Mouse (Mus musculus) heart, embryonic 11.5 days (tissue): ENCODE data around the gene Pef1. TPM values are rescaled to one million over a fixed set of nuclear protein-coding genes. Genes with fewer than 3 reads are reported as not detected.
A peak's percentile ranks its signal among the peaks of the same experiment; 100 is the strongest.

Experiments used
- ATAC-seq: fragments of 200-750 bp; cut with Nextera tagmentation; replicated peaks from 2 replicates; pipeline ENCODE4 v1.8.0; 2017; ENCODE audit warnings: moderate library complexity; ENCODE audit not compliant: insufficient number of reproducible peaks, low FRiP score, low TSS enrichment
- H3K27ac ChIP-seq: fragments of 300-500 bp; sonication (generic); 2 replicates; pipeline ENCODE4 v1.5.1; 2014; ENCODE audit warnings: mild to moderate bottlenecking, low read depth, low read length
- H3K27me3 ChIP-seq: fragments of 300-500 bp; sonication (generic); 2 replicates; pipeline ENCODE4 v1.6.1; 2014; ENCODE audit warnings: mild to moderate bottlenecking, low read length, mixed read lengths; ENCODE audit not compliant: control insufficient read depth, insufficient read depth
- H3K36me3 ChIP-seq: fragments of 300-500 bp; sonication (generic); 2 replicates; pipeline ENCODE4 v1.6.1; 2014; ENCODE audit warnings: mild to moderate bottlenecking, low read length, moderate library complexity, mixed read lengths; ENCODE audit not compliant: control insufficient read depth, insufficient read depth
- H3K4me1 ChIP-seq: fragments of 300-500 bp; sonication (generic); 2 replicates; pipeline ENCODE4 v1.6.1; 2014; ENCODE audit warnings: low read length; ENCODE audit not compliant: control insufficient read depth, insufficient read depth
- H3K4me2 ChIP-seq: fragments of 300-500 bp; sonication (generic); 2 replicates; pipeline ENCODE4 v1.6.1; 2014; ENCODE audit warnings: mild to moderate bottlenecking, moderate library complexity
- H3K4me3 ChIP-seq: fragments of 300-500 bp; sonication (generic); 2 replicates; pipeline ENCODE4 v1.5.1; 2014; ENCODE audit warnings: low read depth, low read length
- H3K9ac ChIP-seq: fragments of 300-500 bp; sonication (generic); 2 replicates; pipeline ENCODE4 v1.6.1; 2014; ENCODE audit warnings: mild to moderate bottlenecking, low read depth, low read length, moderate library complexity
- H3K9me3 ChIP-seq: fragments of 300-500 bp; sonication (generic); replicated peaks from 2 replicates; pipeline ENCODE4 v1.6.1; 2016; ENCODE audit warnings: low read length; ENCODE audit not compliant: control insufficient read depth
- WGBS: fragments of 180-500 bp; shearing (Covaris S2); extraction: QIAGEN DNeasy Blood & Tissue Kit; methylation state at CpG from one replicate; pipeline ENCODE4 v1.1.7; 2014; ENCODE audit not compliant: insufficient replicate concordance; 5-methylcytosine and 5-hydroxymethylcytosine counted together
- polyA plus RNA-seq: library from polyadenylated mRNA; unstranded; fragments of >200 nt; fragmentation: Nextera tagmentation; extraction: Ambion mirVana; gene quantifications from 2 replicates; pipeline ENCODE4 v1.2.1, GENCODE M21; 2014

The Pef1 gene
- polyA plus RNA-seq, 1 experiment from 2014 or later = 58.0 TPM

DNA sequence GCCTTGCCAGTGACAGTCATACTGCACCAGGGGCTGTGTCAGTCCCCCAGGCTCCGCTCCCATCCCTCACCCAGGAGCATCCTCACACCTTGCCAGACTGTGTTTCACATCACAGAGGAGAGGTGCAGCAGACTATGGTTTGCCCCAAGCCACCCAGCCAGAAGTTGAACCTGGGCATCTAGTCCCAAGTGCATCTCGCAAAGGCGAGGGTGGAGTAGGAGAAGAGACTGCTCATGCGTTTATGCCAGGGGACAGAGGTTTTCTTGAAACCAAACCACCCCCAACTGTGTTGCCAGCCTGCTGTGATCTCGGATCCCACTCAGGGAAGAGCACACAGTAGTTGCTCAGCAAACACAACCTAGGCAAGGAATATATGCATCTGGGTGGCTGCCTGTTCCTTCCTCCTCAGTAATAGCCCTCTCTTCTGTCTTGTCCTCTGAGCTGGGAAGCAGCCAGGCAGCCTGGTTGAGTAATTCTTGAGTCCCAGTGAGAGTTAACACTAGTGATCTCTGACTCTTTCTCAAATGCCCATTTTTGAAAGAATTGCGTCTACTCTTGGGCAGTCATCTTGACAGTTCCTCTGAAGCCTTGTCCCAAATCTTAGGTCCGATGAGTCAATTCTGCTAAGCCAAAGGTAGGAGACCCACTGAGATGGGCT, 29.2 kb downstream of the Pef1 start:
- H3K4me1 ChIP-seq = peaks cover 7% of the 10 kb centered on the region
- WGBS = 78% methylated on average over 7 of the region's 7 CpGs
- H3K9me3 ChIP-seq = no peaks in the 10 kb centered on the region

GRCm38 (mm10) chr4:130133399-130133798, 31.0 kb downstream of the Pef1 start:
- no peak overlapping the region for H3K4me3 ChIP-seq

More for the DNA sequence above, 29.2 kb downstream of the Pef1 start:
- H3K36me3 ChIP-seq = peaks cover 7% of the 10 kb centered on the region
- no peak overlapping the region for H3K27ac ChIP-seq
- H3K4me2 ChIP-seq = no peak overlapping the region
- ATAC-seq = no peak
- peaks cover 4% of the 10 kb centered on the region for H3K27me3 ChIP-seq
- no peak overlapping the region for H3K9ac ChIP-seq
- H3K4me3 ChIP-seq = no peak overlapping the region

DNA sequence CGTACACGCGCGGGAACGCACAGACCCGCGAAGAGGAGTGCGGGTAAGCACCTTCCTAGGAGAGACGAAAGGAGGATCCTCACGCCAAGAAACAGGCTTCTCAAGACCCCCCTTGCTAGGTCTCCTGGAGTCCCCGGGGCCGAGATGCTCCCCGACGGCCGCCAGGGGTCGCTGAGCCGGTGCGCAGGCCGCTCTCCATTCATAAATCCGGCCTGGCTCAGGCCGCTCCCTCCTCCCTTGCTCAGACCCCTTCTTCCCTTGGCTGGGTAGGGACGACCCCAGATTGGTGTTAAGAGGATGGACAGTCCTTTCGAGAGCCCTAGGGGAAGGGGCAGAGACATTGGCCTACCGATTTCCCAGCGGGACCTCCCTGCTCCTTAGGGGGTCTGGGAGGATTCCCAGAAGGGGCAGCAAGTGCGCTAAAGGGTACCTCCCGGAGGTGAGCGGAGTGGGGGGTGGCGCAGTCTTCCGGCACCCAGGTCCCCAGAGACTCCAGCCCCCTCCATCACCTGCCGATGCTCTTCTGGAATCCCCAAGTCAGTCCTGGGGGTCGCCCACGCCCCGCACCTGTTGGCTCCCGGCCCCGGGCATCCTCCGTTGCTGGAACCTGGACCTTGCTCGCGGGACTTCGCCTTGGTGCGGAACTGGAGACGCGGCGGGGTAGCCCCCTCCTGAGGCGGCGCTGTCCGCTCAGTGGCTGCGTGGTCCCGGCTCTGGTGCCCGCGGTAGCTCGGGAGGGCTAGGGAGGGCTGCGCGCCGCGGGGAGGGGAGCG, 36.3 kb downstream of the Pef1 start:
- H3K4me1 ChIP-seq = peaks cover 6% of the 10 kb centered on the region; the same call in 1 of the 2 replicates
- H3K9me3 ChIP-seq = no peaks in the 10 kb centered on the region
- peak overlapping the region; percentile 81 for H3K4me2 ChIP-seq
- no peaks in the 10 kb centered on the region for H3K36me3 ChIP-seq
- no peak for ATAC-seq
- 0 out of 2 replicates have a peak overlapping the region, but pooled peaks have one; percentile 34 for H3K9ac ChIP-seq
- H3K4me3 ChIP-seq = peak overlapping the region; percentile 47
- H3K27me3 ChIP-seq = peaks cover 60% of the 10 kb centered on the region
- H3K27ac ChIP-seq = no peak overlapping the region
- WGBS = under 1% methylated on average over 50 of the region's 57 CpGs

More at GRCm38 (mm10) chr4:130133399-130133798, 31.0 kb downstream of the Pef1 start:
- peaks cover 19% of the 10 kb centered on the region for H3K27me3 ChIP-seq
- no peak overlapping the region for H3K9ac ChIP-seq
- H3K4me1 ChIP-seq = peaks cover 10% of the 10 kb centered on the region
- H3K27ac ChIP-seq = no peak overlapping the region
- no peak for ATAC-seq
- H3K4me2 ChIP-seq = no peak overlapping the region
- 49% methylated on average over 6 of the region's 6 CpGs for WGBS
- H3K36me3 ChIP-seq = no peaks in the 10 kb centered on the region
- no peaks in the 10 kb centered on the region for H3K9me3 ChIP-seq

DNA sequence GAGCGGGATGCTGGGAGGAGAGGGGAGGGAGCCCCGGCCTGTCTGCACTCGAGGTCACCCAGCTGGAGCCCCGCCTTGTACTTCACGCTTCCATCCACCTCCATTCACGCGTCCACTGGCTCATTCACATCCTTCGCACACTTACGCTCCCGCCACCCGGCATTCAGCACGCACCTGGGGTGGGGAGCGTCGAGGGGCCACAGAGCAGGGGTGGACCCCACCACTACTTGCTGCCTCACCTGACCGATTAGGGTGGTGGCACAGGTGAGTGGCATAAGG, 36.8 kb downstream of the Pef1 start, which contains the start of gene Hcrtr1:
Gene Hcrtr1, minus strand, starts transcription at position 146 of the 279 bp plus-strand sequence.
- Histone ChIP-seq H3K4me1 (peaks cover 6% of the 10 kb centered on the region; the same call in 1 of the 2 replicates), H3K27ac (no peak within 1 kb of the TSS), H3K4me3 (peak within 1 kb of the TSS; percentile 47), H3K4me2 (peak within 1 kb of the TSS; percentile 81), H3K9me3 (no peaks in the 10 kb centered on the region), H3K9ac (0 out of 2 replicates have a peak within 1 kb of the TSS, but pooled peaks have one; percentile 34), H3K27me3 (peaks cover 60% of the 10 kb centered on the region), H3K36me3 (no peaks in the 10 kb centered on the region)
- ATAC-seq = no peak
- 2% methylated on average over 15 of the region's 15 CpGs for WGBS

DNA sequence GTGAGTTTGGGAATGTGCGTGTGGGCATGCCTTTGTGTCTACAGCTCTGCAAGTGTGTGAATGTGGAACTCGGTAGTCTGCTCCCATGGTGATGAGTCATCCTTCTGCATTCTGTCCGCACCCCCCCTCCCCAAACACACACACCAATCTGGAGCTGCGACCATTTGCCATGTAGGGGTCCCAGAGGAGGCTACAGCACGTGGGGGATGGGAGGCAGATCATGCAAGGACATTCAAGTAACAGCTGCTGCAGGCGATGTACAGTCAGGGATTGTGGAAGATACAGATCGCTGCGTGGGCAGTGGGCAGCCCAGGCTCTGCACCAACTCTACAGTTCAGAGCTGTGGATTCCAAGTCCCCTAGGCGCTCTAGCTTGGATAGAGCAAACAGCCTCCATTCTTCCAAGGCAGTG, 38.6 kb downstream of the Pef1 start:
- Histone ChIP-seq H3K9me3 (no peaks in the 10 kb centered on the region; the same call in 1 of the 2 replicates), H3K4me2 (no peak overlapping the region), H3K4me1 (peaks cover 6% of the 10 kb centered on the region; the same call in 1 of the 2 replicates), H3K4me3 (no peak overlapping the region), H3K9ac (no peak overlapping the region), H3K27ac (no peak overlapping the region), H3K36me3 (no peaks in the 10 kb centered on the region), H3K27me3 (peaks cover 60% of the 10 kb centered on the region)
- ATAC-seq = no peak
- WGBS = 52% methylated on average over 9 of the region's 9 CpGs

DNA sequence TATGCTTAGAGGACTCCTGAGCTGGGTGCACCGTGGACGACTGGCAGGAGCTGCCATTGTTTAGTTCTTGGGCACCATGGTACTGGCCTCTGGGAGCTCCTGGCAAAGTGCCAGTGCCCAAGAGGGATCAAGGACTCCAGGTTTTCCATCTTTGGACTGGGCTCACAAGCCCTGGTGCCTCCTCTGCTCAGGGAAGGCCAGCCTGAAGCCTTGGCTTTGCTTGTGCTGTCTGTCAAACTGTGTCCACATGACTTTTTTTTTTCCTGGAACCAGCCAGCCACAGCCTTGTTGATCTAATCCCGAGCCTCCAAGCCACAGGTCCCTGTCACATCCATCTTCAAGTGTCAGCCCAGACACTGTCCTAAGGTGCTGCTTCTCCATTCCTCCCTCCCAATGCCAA, 39.4 kb downstream of the Pef1 start:
- Histone ChIP-seq H3K4me1 (peaks cover 6% of the 10 kb centered on the region; the same call in 1 of the 2 replicates), H3K4me3 (no peak overlapping the region), H3K9ac (no peak overlapping the region), H3K36me3 (no peaks in the 10 kb centered on the region), H3K9me3 (no peaks in the 10 kb centered on the region; the same call in 1 of the 2 replicates), H3K4me2 (no peak overlapping the region), H3K27me3 (peaks cover 54% of the 10 kb centered on the region), H3K27ac (no peak overlapping the region)
- ATAC-seq = no peak
- whole genome bisulfite sequencing = 60% methylated on average over 3 of the region's 3 CpGs

GRCm38 (mm10) chr4:130148405-130148804, 46.0 kb downstream of the Pef1 start:
- Histone ChIP-seq H3K4me2 (no peak overlapping the region), H3K27ac (no peak overlapping the region), H3K9ac (no peak overlapping the region), H3K9me3 (no peaks in the 10 kb centered on the region; the same call in 1 of the 2 replicates), H3K4me1 (no peaks in the 10 kb centered on the region), H3K27me3 (peaks cover 27% of the 10 kb centered on the region), H3K36me3 (no peaks in the 10 kb centered on the region), H3K4me3 (no peak overlapping the region)
- no peak for ATAC-seq
- 75% methylated on average over 10 of the region's 10 CpGs for WGBS

DNA sequence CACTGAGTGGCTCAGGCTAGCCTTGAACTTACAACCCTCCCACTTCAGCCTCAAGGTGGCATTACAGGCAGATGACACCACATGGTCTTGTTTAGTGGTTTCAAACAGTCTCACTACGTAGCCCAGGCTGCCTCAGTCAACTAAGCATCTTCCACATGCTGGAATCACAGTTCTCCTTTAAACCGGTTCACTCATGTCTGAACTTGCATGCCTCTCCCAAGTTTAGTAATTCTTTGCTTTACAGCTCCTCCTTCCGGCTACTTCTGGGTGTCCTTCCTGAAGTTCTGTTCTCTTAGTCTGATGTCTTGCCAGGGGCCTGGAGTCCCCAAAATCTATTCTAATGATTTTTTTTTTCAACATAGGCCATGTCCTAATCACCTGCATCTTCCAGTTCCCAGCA, 51.9 kb downstream of the Pef1 start:
- 78% methylated on average over 3 of the region's 3 CpGs for WGBS
- Histone ChIP-seq H3K27me3 (peaks cover 25% of the 10 kb centered on the region), H3K36me3 (no peaks in the 10 kb centered on the region), H3K4me1 (no peaks in the 10 kb centered on the region), H3K27ac (no peak overlapping the region), H3K4me2 (no peak overlapping the region), H3K9me3 (no peaks in the 10 kb centered on the region), H3K4me3 (no peak overlapping the region), H3K9ac (no peak overlapping the region)
- no peak for ATAC-seq
